8 mouse cellular contexts compared by ENCODE assay signal in genomic region chr19:6398447-6399284, GRCm38 (mm10). TPM values are rescaled to one million over a fixed set of nuclear protein-coding genes. Genes with fewer than 3 reads are reported as not detected.
A peak's percentile ranks its signal among the peaks of the same experiment; 100 is the strongest.
DNase-seq lines count a peak whose midpoint lies in the region; ATAC-seq and TF ChIP-seq lines count a peak whose summit lies in the region.

No protein-coding gene starts in this region.

- 0 out of 2 replicates have a peak overlapping the region, but pooled peaks have one; percentile 19 for H3K9ac ChIP-seq in intestine, postnatal 0 days (ENCODE audit: low read depth, low read length)
- H3K9ac ChIP-seq in neural tube, embryonic 15.5 days (replicated peaks), result peak overlapping the region; percentile 66

- under 1% methylated on average over 38 of the region's 39 CpGs for WGBS in intestine, postnatal 0 days
- WGBS in lung, adult 2 months, result under 1% methylated on average over 39 of the region's 39 CpGs
- 1% methylated on average over 39 of the region's 39 CpGs for WGBS in neural tube, embryonic 15.5 days

- no peak for ATAC-seq in erythroblast, adult 5-6 weeks (replicated peaks; ENCODE audit: low FRiP score, poor library complexity, severe bottlenecking)
- ATAC-seq in common myeloid progenitor, adult 5-6 weeks (replicated peaks; ENCODE audit: low read depth, poor library complexity, severe bottlenecking), result peak; percentile 45
- 0 out of 2 replicates have a peak, but pooled peaks have one; percentile 22 for ATAC-seq in intestine, postnatal 0 days
- peak; percentile 74 for ATAC-seq in neural tube, embryonic 15.5 days (ENCODE audit: low FRiP score)

- peaks cover 26% of the 10 kb centered on the region for H3K4me1 ChIP-seq in erythroblast, embryonic 14.5 days (ENCODE audit: control insufficient read depth)
- H3K4me1 ChIP-seq in intestine, postnatal 0 days (replicated peaks; ENCODE audit: control insufficient read depth, insufficient read depth, low read length), result peaks cover 14% of the 10 kb centered on the region; the same call in 1 of the 2 replicates
- H3K4me1 ChIP-seq in lung, adult 2 months (ENCODE audit: control insufficient read depth, insufficient read depth, low read length), result peaks cover 3% of the 10 kb centered on the region; the same call in 1 of the 2 replicates
- H3K4me1 ChIP-seq in neural tube, embryonic 15.5 days, result peaks cover 44% of the 10 kb centered on the region

- H3K27ac ChIP-seq in intestine, postnatal 0 days (ENCODE audit: low read depth, low read length), result peak overlapping the region; percentile 15; the same call in 1 of the 2 replicates
- peak overlapping the region; percentile 84 for H3K27ac ChIP-seq in neural tube, embryonic 15.5 days (replicated peaks)

- no peaks in the 10 kb centered on the region; the same call in 1 of the 2 replicates for H3K36me3 ChIP-seq in erythroblast, embryonic 14.5 days (ENCODE audit: control insufficient read depth)
- no peaks in the 10 kb centered on the region for H3K36me3 ChIP-seq in intestine, postnatal 0 days (ENCODE audit: control insufficient read depth, insufficient read depth)
- H3K36me3 ChIP-seq in neural tube, embryonic 15.5 days, result no peaks in the 10 kb centered on the region

- H3K9me3 ChIP-seq in erythroblast, embryonic 14.5 days (ENCODE audit: control insufficient read depth, low read length), result peaks cover 3% of the 10 kb centered on the region; the same call in 1 of the 2 replicates
- H3K9me3 ChIP-seq in intestine, postnatal 0 days (ENCODE audit: control insufficient read depth), result no peaks in the 10 kb centered on the region
- H3K9me3 ChIP-seq in neural tube, embryonic 15.5 days (replicated peaks), result no peaks in the 10 kb centered on the region

- peak; percentile 86 to 92 for DNase-seq in heart, adult 18-20 months
- peak; percentile 67 for DNase-seq in lung, adult 2 months
- peak; percentile 55 for DNase-seq in urinary bladder, postnatal 25 days (ENCODE audit: low spot score)

- TF ChIP-seq CTCF in intestine, postnatal 0 days (IDR thresholded peaks at IDR 0.05; ENCODE audit: low read depth), result no peak
- TF ChIP-seq CTCF in lung, adult 2 months (IDR thresholded peaks at IDR 0.05; ENCODE audit: insufficient read depth, low read length), result no peak

- peak; percentile 19; the same call in 1 of the 2 replicates for TF ChIP-seq POLR2A in lung, adult 2 months (IDR thresholded peaks at IDR 0.05; ENCODE audit: borderline replicate concordance, extremely low read depth, low read depth, low read length)

- peak overlapping the region; percentile 55 for H3K4me3 ChIP-seq in erythroblast, embryonic 14.5 days (replicated peaks)
- peak overlapping the region; percentile 52 for H3K4me3 ChIP-seq in intestine, postnatal 0 days (ENCODE audit: low read depth, low read length)
- H3K4me3 ChIP-seq in lung, adult 2 months (replicated peaks; ENCODE audit: extremely low read depth, low read depth, low read length), result peak overlapping the region; percentile 76
- peak overlapping the region; percentile 63 for H3K4me3 ChIP-seq in neural tube, embryonic 15.5 days (replicated peaks)

- H3K27me3 ChIP-seq in erythroblast, embryonic 14.5 days (ENCODE audit: control insufficient read depth), result peaks cover 59% of the 10 kb centered on the region
- H3K27me3 ChIP-seq in intestine, postnatal 0 days (replicated peaks; ENCODE audit: control insufficient read depth, insufficient read depth, low read length), result peaks cover 30% of the 10 kb centered on the region
- H3K27me3 ChIP-seq in neural tube, embryonic 15.5 days (replicated peaks), result peaks cover 16% of the 10 kb centered on the region; the same call in 1 of the 2 replicates

- H3K4me2 ChIP-seq in intestine, postnatal 0 days (replicated peaks; ENCODE audit: low read depth), result peak overlapping the region; percentile 78
- peak overlapping the region; percentile 98 for H3K4me2 ChIP-seq in neural tube, embryonic 15.5 days

RNA-seq across cellular contexts. Expression of gene Rasgrp2, which starts 0.5 kb away (rescaled TPM):
- 0.71 and 0.73 TPM in 2 replicates for polyA plus RNA-seq in erythroblast, embryonic 14.5 days (2012)
- total RNA-seq in erythroblast, adult 5-6 weeks (2015; ENCODE audit: low replicate concordance), result 55.4 and 90.1 TPM in 2 replicates
- total RNA-seq in erythroblast, adult 5-6 weeks (2017; ENCODE audit: low replicate concordance), result 31.9 and 39.0 TPM in 2 replicates
- 116 and 137 TPM in 2 replicates for total RNA-seq in common myeloid progenitor, adult 5-6 weeks (2017)
- total RNA-seq in heart, adult 18-20 months (2021), result 10 to 100 TPM; 37.7 to 53.4 TPM
- polyA plus RNA-seq in intestine, postnatal 0 days (2015; fragmentation: Nextera tagmentation; extraction: Ambion mirVana), result 38.5 and 41.5 TPM in 2 replicates
- 210 and 287 TPM in 2 replicates for polyA plus RNA-seq in lung, adult 2 months (2012; rRNA removed)
- 197 and 217 TPM in 2 replicates for polyA plus RNA-seq in neural tube, embryonic 15.5 days (2015; fragmentation: Nextera tagmentation; extraction: Ambion mirVana)

RNA-seq across cellular contexts. Expression of gene Pygm, which starts 14.5 kb away (rescaled TPM):
- 0.08 and 0.14 TPM in 2 replicates for polyA plus RNA-seq in erythroblast, embryonic 14.5 days (2012)
- total RNA-seq in erythroblast, adult 5-6 weeks (2015; ENCODE audit: low replicate concordance), result not detected in 2 replicates
- total RNA-seq in erythroblast, adult 5-6 weeks (2017; ENCODE audit: low replicate concordance), result not detected in 2 replicates
- 0.10 and 0.87 TPM in 2 replicates for total RNA-seq in common myeloid progenitor, adult 5-6 weeks (2017)
- 1,000 to 10,000 TPM; 1,224 to 1,269 TPM for total RNA-seq in heart, adult 18-20 months (2021)
- polyA plus RNA-seq in intestine, postnatal 0 days (2015; fragmentation: Nextera tagmentation; extraction: Ambion mirVana), result 4.1 and 4.7 TPM in 2 replicates
- 32.8 and 135 TPM in 2 replicates for polyA plus RNA-seq in lung, adult 2 months (2012; rRNA removed)
- 7.5 and 12.0 TPM in 2 replicates for polyA plus RNA-seq in neural tube, embryonic 15.5 days (2015; fragmentation: Nextera tagmentation; extraction: Ambion mirVana)

RNA-seq across cellular contexts. Expression of gene Nrxn2, which starts 19.9 kb away (rescaled TPM):
- 0.03 TPM in 1 of 2 replicates, not detected in the other for polyA plus RNA-seq in erythroblast, embryonic 14.5 days (2012)
- not detected in 2 replicates for total RNA-seq in erythroblast, adult 5-6 weeks (2015; ENCODE audit: low replicate concordance)
- total RNA-seq in erythroblast, adult 5-6 weeks (2017; ENCODE audit: low replicate concordance), result not detected in 2 replicates
- total RNA-seq in common myeloid progenitor, adult 5-6 weeks (2017), result not detected in 2 replicates
- total RNA-seq in heart, adult 18-20 months (2021), result 1 to 10 TPM; 4.3 to 4.8 TPM
- polyA plus RNA-seq in intestine, postnatal 0 days (2015; fragmentation: Nextera tagmentation; extraction: Ambion mirVana), result 1.2 and 1.4 TPM in 2 replicates
- 7.3 and 11.0 TPM in 2 replicates for polyA plus RNA-seq in lung, adult 2 months (2012; rRNA removed)
- polyA plus RNA-seq in neural tube, embryonic 15.5 days (2015; fragmentation: Nextera tagmentation; extraction: Ambion mirVana), result 31.3 and 45.7 TPM in 2 replicates

RNA-seq across cellular contexts. Expression of gene Sf1, which starts 35.2 kb away (rescaled TPM):
- 134 and 140 TPM in 2 replicates for polyA plus RNA-seq in erythroblast, embryonic 14.5 days (2012)
- 71.3 and 72.7 TPM in 2 replicates for total RNA-seq in erythroblast, adult 5-6 weeks (2015; ENCODE audit: low replicate concordance)
- total RNA-seq in erythroblast, adult 5-6 weeks (2017; ENCODE audit: low replicate concordance), result 42.1 and 81.4 TPM in 2 replicates
- 221 and 258 TPM in 2 replicates for total RNA-seq in common myeloid progenitor, adult 5-6 weeks (2017)
- total RNA-seq in heart, adult 18-20 months (2021), result 10 to 100 TPM; 66.5 to 94.7 TPM
- 51.9 and 55.3 TPM in 2 replicates for polyA plus RNA-seq in intestine, postnatal 0 days (2015; fragmentation: Nextera tagmentation; extraction: Ambion mirVana)
- 136 and 194 TPM in 2 replicates for polyA plus RNA-seq in lung, adult 2 months (2012; rRNA removed)
- 88.7 and 104 TPM in 2 replicates for polyA plus RNA-seq in neural tube, embryonic 15.5 days (2015; fragmentation: Nextera tagmentation; extraction: Ambion mirVana)

RNA-seq across cellular contexts. Expression of gene Map4k2, which starts 57.7 kb away (rescaled TPM):
- 1.2 and 2.1 TPM in 2 replicates for polyA plus RNA-seq in erythroblast, embryonic 14.5 days (2012)
- 21.5 and 30.0 TPM in 2 replicates for total RNA-seq in erythroblast, adult 5-6 weeks (2015; ENCODE audit: low replicate concordance)
- total RNA-seq in erythroblast, adult 5-6 weeks (2017; ENCODE audit: low replicate concordance), result 14.5 and 21.1 TPM in 2 replicates
- total RNA-seq in common myeloid progenitor, adult 5-6 weeks (2017), result 18.7 and 46.1 TPM in 2 replicates
- total RNA-seq in heart, adult 18-20 months (2021), result 10 to 100 TPM; 30.7 to 43.0 TPM
- 4.1 and 4.3 TPM in 2 replicates for polyA plus RNA-seq in intestine, postnatal 0 days (2015; fragmentation: Nextera tagmentation; extraction: Ambion mirVana)
- polyA plus RNA-seq in lung, adult 2 months (2012; rRNA removed), result 303 and 441 TPM in 2 replicates
- polyA plus RNA-seq in neural tube, embryonic 15.5 days (2015; fragmentation: Nextera tagmentation; extraction: Ambion mirVana), result 21.9 and 22.2 TPM in 2 replicates

Comparison
In these comparisons a context has a peak if more than half of its experiments do, and no peak if none do; other contexts are left out.
1. RNA of gene Rasgrp2, which starts 0.5 kb away (polyA plus RNA-seq): 197 to 217 TPM in neural tube, embryonic 15.5 days, 210 to 287 TPM in lung, adult 2 months and 38.5 to 41.5 TPM in intestine, postnatal 0 days; 0.71 to 0.73 TPM in erythroblast, embryonic 14.5 days; every median in the first group is over 10 times any median in the second.
2. Peak in every context shown above with its lines, with median percentiles within 50 percentile points of each other: H3K4me3 ChIP-seq and DNase-seq.